Mouse (Mus musculus) heart, embryonic 12.5 days (tissue): ENCODE measurements around the gene Nsg1. TPM values are rescaled to one million over a fixed set of nuclear protein-coding genes. Genes with fewer than 3 reads are reported as not detected.

Source experiments
- ATAC-seq: fragments of 200-750 bp; cut with Nextera tagmentation; 2 replicates; pipeline ENCODE4 v1.8.0; 2017; ENCODE audit warnings: moderate TSS enrichment, moderate library complexity; ENCODE audit not compliant: insufficient number of reproducible peaks, low FRiP score
- H3K27ac ChIP-seq: fragments of 300-500 bp; sonication (generic); 2 replicates; pipeline ENCODE4 v1.5.1; 2016; ENCODE audit warnings: mild to moderate bottlenecking, moderate library complexity; ENCODE audit not compliant: poor library complexity, severe bottlenecking
- H3K27me3 ChIP-seq: fragments of 300-500 bp; sonication (generic); replicated peaks from 2 replicates; pipeline ENCODE4 v1.6.1; 2016; ENCODE audit warnings: mild to moderate bottlenecking, moderate library complexity
- H3K36me3 ChIP-seq: fragments of 300-500 bp; sonication (generic); 2 replicates; pipeline ENCODE4 v1.6.1; 2016; ENCODE audit warnings: mild to moderate bottlenecking, moderate library complexity
- H3K4me1 ChIP-seq: fragments of 300-500 bp; sonication (generic); replicated peaks from 2 replicates; pipeline ENCODE4 v1.6.1; 2016; ENCODE audit warnings: mild to moderate bottlenecking
- H3K4me2 ChIP-seq: fragments of 300-500 bp; sonication (generic); 2 replicates; pipeline ENCODE4 v1.6.1; 2016; ENCODE audit warnings: mild to moderate bottlenecking, moderate library complexity
- H3K4me3 ChIP-seq: fragments of 300-500 bp; sonication (generic); 2 replicates; pipeline ENCODE4 v1.5.1; 2016; ENCODE audit warnings: mild to moderate bottlenecking
- H3K9ac ChIP-seq: fragments of 300-500 bp; sonication (generic); 2 replicates; pipeline ENCODE4 v1.6.1; 2016; ENCODE audit warnings: mild to moderate bottlenecking, moderate library complexity
- H3K9me3 ChIP-seq: fragments of 300-500 bp; sonication (generic); replicated peaks from 2 replicates; pipeline ENCODE4 v1.6.1; 2016; ENCODE audit warnings: mild to moderate bottlenecking, moderate library complexity
- whole genome bisulfite sequencing: fragments of 180-500 bp; shearing (Covaris S2); methylation state at CpG from one replicate; pipeline ENCODE4 v1.1.7; 2016; 5-methylcytosine and 5-hydroxymethylcytosine counted together
- polyA plus RNA-seq: library from polyadenylated mRNA; unstranded; fragments of >200 nt; fragmentation: Nextera tagmentation; extraction: Ambion mirVana; gene quantifications from 2 replicates; pipeline ENCODE4 v1.2.1, GENCODE M21; 2016

Gene Nsg1
- polyA plus RNA-seq, 1 experiment from 2014 or later = 16.4 TPM

DNA sequence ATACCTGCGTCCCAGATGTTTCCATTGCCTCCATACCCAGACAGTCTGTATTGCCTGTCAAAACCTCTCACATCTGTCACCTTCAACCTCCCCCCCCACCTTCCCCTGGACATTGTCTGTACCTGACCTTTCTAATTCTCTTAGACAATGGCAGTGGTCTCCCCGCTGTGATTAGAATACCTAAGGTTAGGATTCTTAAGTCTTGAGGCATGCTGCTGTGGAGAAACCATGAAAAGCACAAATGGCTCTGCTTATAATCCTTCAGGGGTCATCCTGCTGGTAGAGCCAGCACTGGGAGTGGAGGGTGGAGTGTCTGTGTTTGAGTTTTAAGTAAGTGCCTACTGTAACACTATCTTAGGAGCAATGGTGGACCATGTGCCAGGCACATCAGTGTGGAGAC lies 56.8 kb downstream of the Nsg1 start:
- no peaks in the 10 kb centered on the region for H3K27me3 ChIP-seq
- H3K9ac ChIP-seq = no peak overlapping the region
- no peak overlapping the region for H3K27ac ChIP-seq
- H3K36me3 ChIP-seq = peaks cover 23% of the 10 kb centered on the region; the same call in 1 of the 2 replicates
- ATAC-seq = no peak
- no peaks in the 10 kb centered on the region for H3K9me3 ChIP-seq
- H3K4me3 ChIP-seq = no peak overlapping the region
- H3K4me2 ChIP-seq = no peak overlapping the region
- H3K4me1 ChIP-seq = 0 out of 2 replicates have a peak, but pooled peaks cover 3% of the 10 kb centered on the region
- 88% methylated on average over 2 of the region's 2 CpGs for WGBS

DNA sequence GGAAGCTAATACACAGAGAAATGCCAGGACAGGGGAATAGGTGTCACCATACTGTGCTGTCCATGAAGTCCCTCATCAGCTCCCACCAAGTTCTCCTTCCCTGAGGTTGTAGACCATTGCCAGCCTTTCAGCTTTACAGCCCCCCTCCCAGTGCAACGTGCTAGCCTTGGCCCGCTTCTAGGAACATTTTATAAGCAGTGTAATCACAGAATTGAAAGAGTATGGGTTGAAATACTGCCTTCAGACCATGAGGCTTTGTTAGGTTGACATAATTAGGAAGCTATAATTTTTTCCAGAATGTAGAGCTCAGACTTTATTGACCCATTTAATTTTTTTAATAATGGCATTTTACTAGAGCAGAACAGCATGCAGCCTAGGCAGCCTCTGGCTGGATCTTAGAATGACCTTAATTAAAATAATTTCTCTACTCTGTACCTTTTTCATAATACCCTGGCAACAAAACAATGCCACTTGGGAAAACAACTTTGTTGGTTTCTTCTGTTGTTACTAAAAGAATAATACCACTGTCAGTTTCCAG lies 60.5 kb downstream of the Nsg1 start:
- Histone ChIP-seq H3K27ac (no peak overlapping the region), H3K4me1 (0 out of 2 replicates have a peak, but pooled peaks cover 3% of the 10 kb centered on the region), H3K9ac (no peak overlapping the region), H3K4me3 (no peak overlapping the region), H3K36me3 (no peaks in the 10 kb centered on the region), H3K27me3 (no peaks in the 10 kb centered on the region), H3K9me3 (no peaks in the 10 kb centered on the region), H3K4me2 (no peak overlapping the region)
- 95% methylated on average over 2 of the region's 2 CpGs for WGBS
- no peak for ATAC-seq

- Histone ChIP-seq H3K27me3 (no peaks in the 10 kb centered on the region), H3K4me1 (0 out of 2 replicates have a peak, but pooled peaks cover 3% of the 10 kb centered on the region), H3K36me3 (no peaks in the 10 kb centered on the region), H3K4me3 (no peak overlapping the region), H3K27ac (no peak overlapping the region), H3K9me3 (no peaks in the 10 kb centered on the region), H3K4me2 (no peak overlapping the region), H3K9ac (no peak overlapping the region)
- no peak for ATAC-seq
- 70% methylated on average over 4 of the region's 4 CpGs for WGBS
Observed at GRCm38 (mm10) chr5:38097501-38098093, 62.1 kb downstream of the Nsg1 start.

- Histone ChIP-seq H3K4me3 (no peak overlapping the region), H3K4me2 (no peak overlapping the region), H3K27me3 (no peaks in the 10 kb centered on the region), H3K27ac (no peak overlapping the region), H3K9ac (no peak overlapping the region), H3K4me1 (0 out of 2 replicates have a peak, but pooled peaks cover 13% of the 10 kb centered on the region), H3K9me3 (no peaks in the 10 kb centered on the region), H3K36me3 (no peaks in the 10 kb centered on the region)
- 88% methylated on average over 2 of the region's 2 CpGs for WGBS
- ATAC-seq = no peak
Observed at GRCm38 (mm10) chr5:38094331-38094730, 65.4 kb downstream of the Nsg1 start.

DNA sequence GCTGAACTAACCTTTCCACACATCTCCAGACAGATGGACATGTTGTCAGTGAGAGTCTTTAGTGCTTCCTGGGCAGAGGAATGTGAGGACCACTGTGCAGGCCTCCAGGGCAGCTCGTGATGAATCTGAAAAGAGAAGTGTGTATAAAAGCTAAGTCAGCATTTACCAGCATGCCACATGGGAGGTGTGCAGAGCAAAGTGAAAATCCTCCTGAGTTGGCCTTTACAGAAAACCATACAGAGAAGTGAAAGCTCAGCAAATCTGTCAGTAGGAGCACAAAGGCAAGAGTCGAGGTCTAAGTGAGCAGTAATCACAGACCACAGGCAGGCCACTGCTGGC lies 67.8 kb downstream of the Nsg1 start:
- 55% methylated on average over 2 of the region's 2 CpGs for WGBS
- no peak overlapping the region for H3K9ac ChIP-seq

GRCm38 (mm10) chr5:38091046-38091965 lies 68.4 kb downstream of the Nsg1 start:
- no peak for ATAC-seq
- Histone ChIP-seq H3K27ac (no peak overlapping the region), H3K9me3 (no peaks in the 10 kb centered on the region), H3K4me1 (0 out of 2 replicates have a peak, but pooled peaks cover 9% of the 10 kb centered on the region), H3K27me3 (no peaks in the 10 kb centered on the region), H3K4me2 (no peak overlapping the region), H3K4me3 (no peak overlapping the region), H3K36me3 (no peaks in the 10 kb centered on the region), H3K9ac (no peak overlapping the region)
- 65% methylated on average over 8 of the region's 8 CpGs for WGBS

More for the DNA sequence above, 67.8 kb downstream of the Nsg1 start:
- Histone ChIP-seq H3K9me3 (no peaks in the 10 kb centered on the region), H3K4me1 (0 out of 2 replicates have a peak, but pooled peaks cover 9% of the 10 kb centered on the region), H3K4me3 (no peak overlapping the region), H3K36me3 (no peaks in the 10 kb centered on the region), H3K27me3 (no peaks in the 10 kb centered on the region), H3K4me2 (no peak overlapping the region), H3K27ac (no peak overlapping the region)
- ATAC-seq = no peak

DNA sequence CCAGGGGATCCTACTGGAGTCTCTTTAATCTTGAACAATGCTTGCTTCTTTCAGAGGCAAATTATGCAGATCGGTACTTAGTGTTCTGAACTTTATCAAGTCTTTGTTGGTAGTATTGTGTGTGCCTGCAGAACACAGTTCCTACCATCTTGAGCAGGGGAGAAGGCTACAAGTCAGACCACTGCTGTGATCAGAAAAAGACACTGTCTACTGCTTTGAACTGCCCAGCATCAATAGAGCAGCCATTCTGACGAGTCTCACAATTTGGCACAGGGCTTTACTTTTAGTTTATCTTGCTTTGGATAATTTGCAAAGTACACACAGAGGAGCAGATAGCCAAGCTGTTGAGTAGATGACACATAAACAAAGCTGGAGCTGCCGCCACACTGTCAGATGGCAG lies 69.1 kb downstream of the Nsg1 start:
- Histone ChIP-seq H3K9ac (no peak overlapping the region), H3K4me1 (peaks cover 14% of the 10 kb centered on the region), H3K4me3 (no peak overlapping the region), H3K27ac (no peak overlapping the region), H3K36me3 (no peaks in the 10 kb centered on the region), H3K9me3 (no peaks in the 10 kb centered on the region), H3K4me2 (no peak overlapping the region), H3K27me3 (no peaks in the 10 kb centered on the region)
- ATAC-seq = no peak
- WGBS = 59% methylated on average over 3 of the region's 3 CpGs

- Histone ChIP-seq H3K9me3 (no peaks in the 10 kb centered on the region), H3K36me3 (no peaks in the 10 kb centered on the region), H3K27me3 (no peaks in the 10 kb centered on the region), H3K9ac (no peak overlapping the region), H3K27ac (no peak overlapping the region), H3K4me2 (no peak overlapping the region), H3K4me3 (no peak overlapping the region), H3K4me1 (peaks cover 17% of the 10 kb centered on the region)
- WGBS = 56% methylated on average over 3 of the region's 3 CpGs
- no peak for ATAC-seq
Observed at GRCm38 (mm10) chr5:38090111-38090510, 69.6 kb downstream of the Nsg1 start.

Other genes with a start within 250 kb of the Nsg1 start
- 33.2 and 34.1 TPM in 2 replicates for gene Stx18, start 121.2 kb downstream of the Nsg1 start, polyA plus RNA-seq
- 9.0 and 10.7 TPM in 2 replicates for gene Zbtb49, start 60.5 kb upstream of the Nsg1 start, polyA plus RNA-seq
- gene Lyar, start 60.6 kb upstream of the Nsg1 start, polyA plus RNA-seq = 59.4 and 61.3 TPM in 2 replicates
- 45.7 and 48.6 TPM in 2 replicates for gene Tmem128, start 100.3 kb upstream of the Nsg1 start, polyA plus RNA-seq
- not detected in 2 replicates for gene Otop1, start 116.1 kb upstream of the Nsg1 start, polyA plus RNA-seq
- gene Drd5, start 159.5 kb upstream of the Nsg1 start, polyA plus RNA-seq = not detected in 2 replicates